Mouse (Mus musculus) myocyte (in vitro differentiated cells): ENCODE measurements at regions not wholly inside any gene's neighbourhood (a gene's known extent, or its start where the extent isn't known, plus 50 kb on each side); places are given as distances from the start of the nearest gene placed in this dataset.

Source experiments
- CEBPB ChIP-seq: IDR thresholded peaks from 2 replicates; pipeline ENCODE4 v1.6.1; 2011; ENCODE audit warnings: mild to moderate bottlenecking, moderate library complexity; ENCODE audit not compliant: poor library complexity, insufficient read depth, severe bottlenecking
- E2F4 ChIP-seq: IDR thresholded peaks from one replicate; pipeline ENCODE4 v1.6.1; 2011; ENCODE audit warnings: mild to moderate bottlenecking, control low read depth, moderate library complexity; ENCODE audit not compliant: insufficient read depth
- MAX ChIP-seq: IDR thresholded peaks from one replicate; pipeline ENCODE4 v1.6.1; 2011; ENCODE audit warnings: low read depth, mild to moderate bottlenecking, control low read depth
- MYOG ChIP-seq, 3 experiments: IDR thresholded peaks; one replicate each; pipeline ENCODE4 v1.6.1; 2011; ENCODE audit warnings: control low read depth in 2 of 3, low read depth in 2 of 3, mild to moderate bottlenecking in 2 of 3; ENCODE audit not compliant: insufficient read length in 2 of 3, control insufficient read depth in 1 of 3, insufficient read depth in 1 of 3
- POLR2A ChIP-seq: IDR thresholded peaks from one replicate; pipeline ENCODE4 v1.6.1; 2011; ENCODE audit warnings: low read depth, mild to moderate bottlenecking, control low read depth, moderate library complexity; ENCODE audit not compliant: insufficient read length
- TCF12 ChIP-seq: IDR thresholded peaks from one replicate; pipeline ENCODE4 v1.6.1; 2011; ENCODE audit warnings: mild to moderate bottlenecking, control low read depth; ENCODE audit not compliant: poor library complexity, insufficient read depth, severe bottlenecking
- TCF3 ChIP-seq: IDR thresholded peaks from one replicate; pipeline ENCODE4 v1.6.1; 2011; ENCODE audit warnings: low read depth, control low read depth; ENCODE audit not compliant: insufficient read length
- USF1 ChIP-seq: IDR thresholded peaks from one replicate; pipeline ENCODE4 v1.6.1; 2011; ENCODE audit warnings: low read depth, mild to moderate bottlenecking, control low read depth, moderate library complexity

DNA sequence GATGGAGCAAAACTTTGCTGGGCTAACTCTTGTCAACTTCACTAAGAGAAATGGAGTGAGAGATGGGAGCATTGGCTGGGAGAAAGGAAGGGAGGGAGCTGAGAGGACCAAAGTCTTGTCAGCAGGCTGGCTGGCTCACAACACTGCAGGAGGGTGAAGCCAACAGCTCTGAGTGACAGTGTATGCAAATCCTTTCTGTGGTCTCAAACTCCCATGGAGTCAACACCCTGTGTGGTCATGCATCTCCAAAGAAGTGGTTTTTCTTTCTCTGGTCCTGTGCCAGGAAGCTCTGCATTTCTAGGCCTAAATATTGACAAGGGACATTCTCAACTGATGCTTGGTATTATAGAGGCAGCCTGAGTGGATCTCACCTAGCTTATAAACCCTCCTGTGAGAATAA is 194.9 kb upstream of the Krr1 start:
- no peak for TF ChIP-seq CEBPB
- no peak for TF ChIP-seq MAX
- no peak for TF ChIP-seq POLR2A
- no peak for TF ChIP-seq TCF12
- TF ChIP-seq E2F4: no peak
- no peak for TF ChIP-seq MYOG (IDR thresholded peaks at IDR 0.05; ENCODE audit: control insufficient read depth in 1 of 3, insufficient read depth in 1 of 3, insufficient read length in 2 of 3, low read depth in 2 of 3)
- TF ChIP-seq USF1: no peak
- TF ChIP-seq TCF3: no peak
